Mouse (Mus musculus) embryo, embryonic 11 days (tissue): ENCODE results near the gene Arhgef10l.

Experiments
- DNase-seq: peaks from one replicate; pipeline ENCODE4 v3.0.0-alpha.2; 2015

Arhgef10l gene

GRCm38 (mm10) chr4:140562461-140563178 is 103.2 kb downstream of the Arhgef10l start:
- no peak for DNase-seq

GRCm38 (mm10) chr4:140561744-140562143 is 104.1 kb downstream of the Arhgef10l start:
- no peak for DNase-seq

DNA sequence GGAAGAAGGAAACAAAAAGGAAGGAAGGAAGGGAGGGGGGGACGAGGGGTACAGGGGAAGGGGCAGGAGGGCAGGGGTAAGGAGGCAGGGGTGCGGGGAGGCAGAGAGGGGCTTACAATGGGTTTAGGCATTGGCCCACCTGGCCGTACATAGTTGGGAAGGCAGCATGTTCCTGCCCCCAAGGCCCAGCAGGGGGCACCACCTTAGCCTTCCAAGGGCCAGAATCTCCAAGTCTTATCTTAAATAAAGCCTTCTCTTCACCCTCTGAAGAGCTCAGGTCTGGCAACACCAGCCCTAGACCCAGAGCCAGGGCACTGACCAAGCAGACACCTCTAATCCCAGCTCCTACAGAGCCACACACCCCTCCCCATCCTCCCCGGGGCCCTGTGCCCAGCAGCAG is 106.0 kb downstream of the Arhgef10l start:
- peak; percentile 26 for DNase-seq

DNA sequence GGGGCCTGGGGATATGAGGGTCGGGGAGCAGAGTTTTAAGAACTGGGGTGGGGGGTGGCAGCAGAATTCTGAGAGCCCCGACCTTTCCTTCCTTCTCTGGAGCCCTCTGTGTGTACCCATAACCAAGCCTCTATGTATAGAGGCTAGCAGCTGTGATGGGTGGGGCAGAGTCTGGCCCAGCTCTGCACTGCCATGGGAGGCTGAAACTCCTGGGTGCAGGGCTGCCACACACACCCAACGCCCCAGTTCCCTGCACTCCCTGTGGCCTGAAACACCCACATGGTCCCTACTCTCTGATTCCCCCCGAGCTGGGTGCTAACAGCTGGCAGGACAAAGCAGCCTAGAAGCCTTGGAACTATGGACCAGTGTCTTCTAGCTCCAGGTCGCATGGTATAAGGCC is 107.6 kb downstream of the Arhgef10l start:
- DNase-seq = no peak

DNA sequence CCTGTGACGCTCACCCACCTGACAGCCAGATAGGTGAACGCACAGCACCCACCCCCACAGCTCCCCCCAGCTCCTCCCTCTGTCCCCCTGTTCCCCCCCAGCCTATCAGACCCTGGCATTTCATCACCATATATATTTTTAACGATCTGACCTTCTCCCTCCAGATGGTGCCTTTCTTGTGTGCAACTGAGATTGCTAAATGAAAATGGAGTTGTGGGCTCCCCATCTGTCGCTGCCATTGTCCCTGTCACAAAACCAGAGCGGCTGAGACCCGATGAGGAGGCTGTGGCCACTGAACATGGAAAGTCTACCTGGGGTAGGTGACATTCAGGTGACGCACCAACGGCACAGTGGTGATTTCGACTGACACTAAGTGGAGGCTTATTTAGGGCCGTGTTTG is 109.3 kb downstream of the Arhgef10l start:
- no peak for DNase-seq

GRCm38 (mm10) chr4:140555273-140555672 is 110.5 kb downstream of the Arhgef10l start:
- DNase-seq = peak; percentile 71

DNA sequence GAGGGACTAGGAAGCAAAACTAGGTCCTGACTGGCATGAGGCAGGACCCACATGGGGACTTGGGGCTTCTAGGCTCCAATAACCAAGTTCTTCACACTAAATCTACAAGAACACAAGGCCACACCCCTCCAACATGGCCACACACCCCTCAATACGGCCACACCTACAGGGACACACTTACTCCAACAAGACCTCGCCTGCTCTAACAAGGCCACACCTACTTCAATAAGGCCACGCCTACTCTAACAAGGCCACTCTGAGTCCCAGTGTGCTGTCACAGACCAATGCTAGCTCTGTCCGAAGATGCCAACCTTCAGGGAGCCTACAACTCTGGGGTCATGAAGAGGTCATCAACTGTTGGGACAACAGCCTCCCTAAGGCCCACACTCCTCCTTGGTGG is 111.3 kb downstream of the Arhgef10l start:
- DNase-seq = no peak

GRCm38 (mm10) chr4:140551766-140552165 is 114.0 kb downstream of the Arhgef10l start:
- no peak for DNase-seq

DNA sequence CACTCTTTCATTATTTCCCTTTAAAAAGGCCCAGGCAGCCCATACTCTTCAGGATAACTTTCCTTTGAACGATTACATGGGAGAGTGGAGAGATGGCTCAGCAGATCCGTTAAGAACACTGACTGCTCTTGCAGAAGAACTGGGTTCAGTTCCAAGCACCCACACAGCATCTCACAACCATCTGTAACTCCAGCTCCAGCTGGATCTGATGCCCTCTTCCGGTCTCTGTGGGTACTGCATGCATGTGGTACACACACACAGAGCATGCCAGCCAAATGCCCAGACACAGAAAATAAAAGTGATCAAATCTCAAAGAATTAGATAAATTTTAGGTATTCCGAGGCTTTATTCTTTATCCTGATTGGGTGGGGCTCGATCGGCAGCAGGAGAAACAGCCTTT is 115.1 kb downstream of the Arhgef10l start:
- DNase-seq = no peak

- no peak for DNase-seq
Observed at GRCm38 (mm10) chr4:140549975-140550374, 115.8 kb downstream of the Arhgef10l start.

GRCm38 (mm10) chr4:140547488-140547887 is 118.3 kb downstream of the Arhgef10l start:
- peak; percentile 83 for DNase-seq

DNA sequence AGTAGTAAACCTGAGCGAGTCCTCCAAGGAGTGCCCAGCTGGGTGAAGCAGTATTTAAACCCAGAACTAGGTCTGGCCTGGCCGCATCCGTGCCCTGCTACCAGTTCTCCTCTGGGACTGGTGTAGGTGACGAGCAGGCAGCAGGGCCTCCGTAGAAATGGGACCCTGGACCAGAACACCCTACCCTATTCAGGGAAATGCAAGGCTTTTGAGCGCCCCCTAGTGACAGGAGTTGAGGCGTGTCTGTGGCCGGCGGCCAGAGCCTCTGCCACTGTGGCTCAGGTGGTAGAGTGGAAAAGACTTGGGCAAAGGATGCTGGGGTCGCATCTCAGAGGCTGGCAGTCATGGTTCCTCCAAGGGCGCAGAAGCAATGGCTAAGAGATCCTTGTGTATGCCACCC is 126.7 kb downstream of the Arhgef10l start:
- peak; percentile 80 for DNase-seq

DNA sequence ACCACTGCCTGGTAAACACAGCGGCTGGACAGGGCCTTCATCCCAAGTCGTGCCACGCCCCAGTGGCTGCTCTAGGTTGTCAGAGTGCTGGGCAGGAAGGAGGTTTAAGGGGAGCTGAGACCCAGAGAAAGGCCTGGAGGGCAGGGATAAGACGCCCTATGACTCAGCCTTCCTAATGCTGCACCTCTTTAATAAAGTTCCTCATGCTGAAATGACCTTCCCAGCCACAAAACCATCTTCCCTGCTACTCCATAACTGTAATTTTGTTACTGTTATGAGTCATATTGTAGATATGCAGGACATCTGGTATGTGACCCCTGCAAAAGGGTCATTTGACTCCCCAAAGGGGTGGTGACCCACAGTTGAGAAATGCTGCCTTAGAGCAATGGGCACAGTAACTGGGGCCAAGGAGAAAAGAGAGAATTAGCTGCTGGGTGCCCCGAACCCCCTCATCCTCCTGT is 128.2 kb downstream of the Arhgef10l start:
- no peak for DNase-seq

GRCm38 (mm10) chr4:140535323-140535722 is 130.5 kb downstream of the Arhgef10l start:
- no peak for DNase-seq

DNA sequence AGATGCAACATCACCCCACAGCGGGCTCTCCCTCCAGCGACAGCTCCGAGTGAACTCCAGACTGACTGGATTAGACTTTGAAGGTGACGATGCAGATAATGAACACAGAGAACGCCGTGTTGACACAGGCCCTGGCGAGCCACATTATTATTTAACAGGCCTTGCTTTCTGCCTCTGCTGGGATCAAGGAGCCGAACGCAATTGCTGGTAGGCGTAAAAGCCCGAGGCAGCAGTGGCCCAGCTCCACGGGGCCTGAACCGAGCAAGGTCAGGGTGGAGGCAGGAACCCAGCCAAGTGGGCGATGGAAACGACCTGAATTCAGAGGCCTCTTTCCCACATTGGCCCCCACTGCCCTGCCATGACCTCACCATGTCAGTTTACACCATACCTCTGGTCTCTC is 133.5 kb downstream of the Arhgef10l start:
- DNase-seq = no peak

- DNase-seq = no peak
Observed at GRCm38 (mm10) chr4:140531024-140531423, 134.8 kb downstream of the Arhgef10l start.

GRCm38 (mm10) chr4:140529735-140530134 is 136.1 kb downstream of the Arhgef10l start:
- no peak for DNase-seq

DNA sequence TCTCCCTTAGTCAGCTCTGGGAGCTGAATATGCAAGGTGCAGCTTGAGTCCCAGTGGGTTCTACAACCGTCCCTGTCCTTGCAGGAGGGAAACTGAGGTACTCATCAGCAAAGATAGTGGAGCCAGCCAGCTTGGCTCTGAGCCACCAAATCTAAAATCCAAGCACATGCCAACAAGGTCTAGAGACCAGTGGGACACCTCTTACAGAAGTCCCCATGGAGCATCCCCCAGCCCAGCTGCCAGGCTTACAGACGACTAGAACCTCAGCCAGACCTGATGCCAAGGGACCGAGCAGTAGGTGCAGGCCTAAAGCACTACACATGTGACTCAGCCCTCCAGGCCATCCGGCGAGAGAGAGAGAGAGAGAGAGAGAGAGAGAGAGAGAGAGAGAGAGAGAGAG is 137.4 kb downstream of the Arhgef10l start:
- no peak for DNase-seq

DNA sequence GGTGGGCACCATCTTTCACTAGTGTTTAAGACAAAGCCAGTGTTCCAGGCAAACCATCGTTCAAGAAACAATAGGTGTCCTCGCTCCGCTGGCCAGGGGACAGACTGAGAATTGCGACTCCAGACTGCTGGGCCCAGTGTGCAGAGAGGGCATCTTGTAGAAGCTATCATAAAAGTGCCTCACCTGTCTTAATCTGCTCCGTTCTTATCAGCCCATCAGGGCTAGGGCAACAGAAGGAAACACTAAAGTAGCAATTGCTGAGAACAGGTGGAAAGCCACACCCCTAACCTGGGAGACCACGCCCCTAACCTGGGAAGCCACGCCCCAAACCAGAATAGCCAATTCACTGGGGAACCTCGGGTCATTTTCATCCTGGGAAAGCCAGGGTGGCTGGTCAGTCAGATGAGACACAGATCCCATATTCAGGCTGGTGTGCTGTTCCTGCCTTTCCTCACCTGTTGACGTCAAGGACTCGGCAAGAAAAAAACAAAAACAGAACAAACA is 140.1 kb downstream of the Arhgef10l start:
- DNase-seq = no peak

- no peak for DNase-seq
Observed at GRCm38 (mm10) chr4:140524927-140525326, 140.9 kb downstream of the Arhgef10l start.

- no peak for DNase-seq
Observed at GRCm38 (mm10) chr4:140522873-140523272, 142.9 kb downstream of the Arhgef10l start.

- no peak for DNase-seq
Observed at GRCm38 (mm10) chr4:140520719-140521118, 145.1 kb downstream of the Arhgef10l start.

DNA sequence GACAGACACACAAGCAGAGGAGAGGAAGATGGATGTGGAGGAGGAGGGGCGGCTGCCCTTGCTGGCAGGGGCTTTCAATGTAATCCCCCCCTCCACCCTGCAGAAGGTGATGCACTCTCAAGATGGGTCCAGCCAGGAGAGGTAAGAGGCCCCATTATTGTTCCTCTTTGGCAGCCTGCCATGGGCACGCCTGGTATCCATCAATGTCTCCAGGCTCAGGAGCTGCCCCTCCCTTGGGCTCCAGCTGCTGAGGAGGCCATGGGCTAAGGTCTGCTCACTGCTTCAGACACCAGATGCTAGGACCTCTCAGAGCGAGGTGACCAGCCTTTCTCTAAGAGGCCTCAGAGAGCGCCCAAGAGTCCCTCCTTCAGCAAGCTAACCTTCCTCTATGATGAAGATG is 152.0 kb downstream of the Arhgef10l start:
- no peak for DNase-seq

DNA sequence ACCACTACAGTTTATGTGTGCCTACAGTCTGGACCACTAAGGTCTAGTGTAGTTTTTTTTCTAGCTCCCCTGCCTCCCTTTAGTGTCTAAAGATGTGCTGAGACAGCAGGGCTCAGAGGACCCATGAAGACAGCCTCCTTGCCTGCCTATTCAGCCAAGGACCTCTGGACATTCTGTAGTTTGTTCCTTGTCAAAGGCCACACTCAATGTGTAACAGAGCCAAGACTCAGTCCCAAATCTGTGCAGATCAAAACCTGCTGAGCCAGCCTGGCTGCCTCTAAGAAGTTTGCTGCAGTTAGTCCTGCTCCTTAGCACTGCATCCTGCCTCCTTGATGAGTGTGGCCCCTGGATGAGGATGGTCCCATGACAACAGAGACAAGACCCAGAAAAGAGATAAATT is 156.0 kb downstream of the Arhgef10l start:
- no peak for DNase-seq

DNA sequence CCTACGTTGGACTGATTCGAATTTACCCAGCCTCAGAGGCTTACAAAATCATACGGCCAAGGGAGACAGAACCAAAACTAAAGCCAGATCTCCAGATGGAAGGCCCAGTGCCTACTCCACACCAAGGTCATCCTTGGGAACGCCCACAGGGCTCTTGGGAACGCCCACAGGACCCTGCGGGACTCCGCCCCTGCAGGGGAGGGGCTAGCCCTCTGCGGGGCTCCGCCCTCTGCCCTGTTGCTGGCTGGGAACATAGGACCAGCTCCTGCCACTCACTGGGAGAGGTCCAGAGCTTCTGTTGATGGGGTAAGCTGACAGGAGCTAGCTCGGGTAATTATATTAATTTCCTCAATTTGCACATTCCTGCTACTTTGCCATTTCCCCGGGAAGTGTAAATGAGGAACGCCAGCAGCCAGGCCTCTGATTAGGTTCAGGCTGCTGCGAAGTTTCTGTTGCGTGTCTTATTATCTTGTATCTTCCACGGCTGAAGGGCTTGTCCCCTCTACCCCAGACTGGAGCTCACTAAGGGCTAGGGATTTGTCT is 158.6 kb downstream of the Arhgef10l start:
- peak; percentile 61 for DNase-seq
